ENCODE assay signal across 28 mouse cellular contexts in genomic region chr14:31768531-31768930, GRCm38 (mm10).
A peak's percentile ranks its signal among the peaks of the same experiment; 100 is the strongest.
DNase-seq lines count a peak whose midpoint lies in the region; ATAC-seq and TF ChIP-seq lines count a peak whose summit lies in the region.
"Had no signal": no experiment of that assay in that cellular context is flagged by ENCODE, and none has a peak within 500 bp of the region (broad histone marks: within the 10 kb centered on the region; RNA-seq: fewer than 3 reads in every experiment).

No protein-coding gene starts in this region.

- no peak overlapping the region for H3K27ac ChIP-seq in lung, postnatal 0 days (ENCODE audit: low read length)
- H3K27ac ChIP-seq in hindbrain, embryonic 12.5 days, result no peak overlapping the region
- H3K27ac ChIP-seq: embryonic facial prominence, embryonic 10.5 days; heart, embryonic 13.5 days; kidney, embryonic 15.5 days; limb, embryonic 12.5 days had no signal

- 61% methylated on average over 3 of the region's 3 CpGs for WGBS in lung, postnatal 0 days
- 93% methylated on average over 3 of the region's 3 CpGs for WGBS in hindbrain, embryonic 12.5 days

- DNase-seq in adrenal gland, adult 2 months, result peak; percentile 36
- DNase-seq in adrenal gland, adult 8-10 months, result no peak
- peak; percentile 58 for DNase-seq in lung, postnatal 0 days (ENCODE audit: low spot score)
- DNase-seq in lung, postnatal 4 days, result no peak
- DNase-seq in Patski (ENCODE audit: low read depth, low spot score), result peak; percentile 49
- DNase-seq in spleen, postnatal 4 days (ENCODE audit: low spot score in 2 of 2), result no peak
- DNase-seq: cerebellum, adult 9-10 months; gastrocnemius, postnatal 25 days; heart, adult 18-20 months; heart, postnatal 14 days; kidney, postnatal 4 days; liver, postnatal 0 days; lung, postnatal 10 days; right cerebral cortex, postnatal 25 days; spleen, adult 18-20 months; thymus, adult 18-20 months; thymus, postnatal 36 days had no signal

- CTCF ChIA-PET in Patski (lab: Charles Lee), result interaction anchor here (0.9 to 2.8 kb wide), 6 partner anchors 14 to 124 kb away, joined by 3 to 7 read pairs (median 4); no protein-coding TSS in a partner anchor

- no peaks in the 10 kb centered on the region for H3K27me3 ChIP-seq in lung, postnatal 0 days (replicated peaks; ENCODE audit: insufficient read depth, low read length)
- no peaks in the 10 kb centered on the region for H3K27me3 ChIP-seq in Patski
- no peaks in the 10 kb centered on the region for H3K27me3 ChIP-seq in hindbrain, embryonic 12.5 days
- H3K27me3 ChIP-seq: CH12.LX; heart, embryonic 13.5 days; kidney, embryonic 15.5 days; limb, embryonic 12.5 days had no signal

- H3K9me3 ChIP-seq in lung, postnatal 0 days (ENCODE audit: low read length), result no peaks in the 10 kb centered on the region
- H3K9me3 ChIP-seq in hindbrain, embryonic 12.5 days (replicated peaks), result no peaks in the 10 kb centered on the region
- H3K9me3 ChIP-seq: embryonic facial prominence, embryonic 10.5 days; G1E; heart, embryonic 13.5 days; kidney, embryonic 15.5 days; limb, embryonic 12.5 days had no signal

- TF ChIP-seq CTCF in lung, postnatal 0 days (IDR thresholded peaks at IDR 0.05), result no peak
- no peak for TF ChIP-seq CTCF in Patski (IDR thresholded peaks at IDR 0.05)

- H3K36me3 ChIP-seq in lung, postnatal 0 days (ENCODE audit: insufficient read depth, low read length), result no peaks in the 10 kb centered on the region
- no peaks in the 10 kb centered on the region for H3K36me3 ChIP-seq in hindbrain, embryonic 12.5 days
- H3K36me3 ChIP-seq: heart, embryonic 13.5 days had no signal

- POLR2A ChIA-PET in Patski (lab: Charles Lee), result no interaction called here

- peak; percentile 43; the same call in 1 of the 2 replicates for ATAC-seq in lung, postnatal 0 days
- peak; percentile 83 for ATAC-seq in Patski
- no peak for ATAC-seq in hindbrain, embryonic 12.5 days (ENCODE audit: low FRiP score)
- ATAC-seq: forebrain, embryonic 16.5 days; intestine, postnatal 0 days; liver, postnatal 0 days had no signal

- TF ChIP-seq EP300 in lung, postnatal 0 days (IDR thresholded peaks at IDR 0.05), result no peak

- H3K4me2 ChIP-seq in lung, postnatal 0 days (replicated peaks; ENCODE audit: low read depth, low read length), result no peak overlapping the region
- H3K4me2 ChIP-seq in hindbrain, embryonic 12.5 days (replicated peaks), result no peak overlapping the region
- H3K4me2 ChIP-seq: heart, embryonic 13.5 days; kidney, embryonic 15.5 days; limb, embryonic 12.5 days; liver, embryonic 11.5 days; midbrain, embryonic 11.5 days had no signal

- in situ Hi-C loops in Patski (cut with MboI; ENCODE audit: low pct_unique_long_range_greater_than_20kb), result no loop called here

- H3K4me1 ChIP-seq in lung, postnatal 0 days (ENCODE audit: insufficient read depth, low read depth, low read length), result no peaks in the 10 kb centered on the region
- H3K4me1 ChIP-seq in hindbrain, embryonic 12.5 days, result no peaks in the 10 kb centered on the region
- H3K4me1 ChIP-seq: kidney, embryonic 15.5 days had no signal

- no peak overlapping the region for H3K4me3 ChIP-seq in lung, postnatal 0 days (ENCODE audit: low read depth, low read length)
- H3K4me3 ChIP-seq in hindbrain, embryonic 12.5 days, result no peak overlapping the region
- H3K4me3 ChIP-seq: embryonic facial prominence, embryonic 10.5 days; heart, embryonic 13.5 days; kidney, embryonic 15.5 days; limb, embryonic 12.5 days had no signal

- H3K9ac ChIP-seq in lung, postnatal 0 days (replicated peaks; ENCODE audit: low read depth), result no peak overlapping the region
- no peak overlapping the region for H3K9ac ChIP-seq in hindbrain, embryonic 12.5 days
- H3K9ac ChIP-seq: heart, embryonic 13.5 days; kidney, embryonic 15.5 days; limb, embryonic 12.5 days; liver, postnatal 0 days had no signal

Comparison
In these comparisons a context has a peak if more than half of its experiments do, and no peak if none do; other contexts are left out.
1. DNase-seq: peak in adrenal gland, adult 2 months (single experiment), lung, postnatal 0 days (single experiment) and Patski (single experiment); none in adrenal gland, adult 8-10 months (single experiment), lung, postnatal 4 days (0 of 2) and spleen, postnatal 4 days (0 of 2).